Mouse (Mus musculus) ovary, postnatal 14 days (tissue): ENCODE results near the gene Vmn1r47.
"Not testable (repeated sequence)": the region's sequence is repeated elsewhere in the genome, so short reads cannot be mapped to it uniquely, and the experiment has no call there.

Source experiments
- DNase-seq: peaks from one replicate; pipeline ENCODE4 v3.0.0; 2022; ENCODE audit warnings: low spot score

Gene Vmn1r47

GRCm38 (mm10) chr6:90015847-90016246 lies at the start of gene Vmn1r47:
Gene Vmn1r47 (plus strand): TSS chr6:90016147.
- DNase-seq, result not testable (repeated sequence)

GRCm38 (mm10) chr6:89966341-89966740 lies 49.6 kb upstream of the Vmn1r47 start:
- no peak for DNase-seq

DNA sequence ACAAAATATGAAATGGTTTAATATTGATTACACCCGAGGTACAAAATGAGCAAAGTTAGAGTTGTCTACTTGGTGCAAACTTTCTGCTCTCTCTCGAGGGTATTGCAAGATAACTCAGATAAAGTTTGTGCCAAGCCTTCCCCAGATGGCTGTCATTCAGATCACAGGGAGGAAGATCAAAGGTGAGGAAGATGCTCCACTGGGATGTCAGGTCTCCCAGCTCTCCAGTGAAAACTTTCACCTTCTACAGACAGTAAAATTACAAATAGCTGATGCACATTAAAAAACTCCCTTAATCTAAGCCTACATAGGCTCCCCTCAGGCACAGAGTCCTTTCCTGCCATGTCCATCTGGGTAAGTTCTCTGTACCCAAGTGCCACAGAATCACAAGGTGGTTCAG lies 46.9 kb upstream of the Vmn1r47 start, which contains the start of gene Vmn1r46:
Vmn1r46 (plus strand) TSS at position 301 of the 400 bp plus-strand sequence.
- no peak for DNase-seq

GRCm38 (mm10) chr6:89985989-89986388 lies 30.0 kb upstream of the Vmn1r47 start:
- no peak for DNase-seq

DNA sequence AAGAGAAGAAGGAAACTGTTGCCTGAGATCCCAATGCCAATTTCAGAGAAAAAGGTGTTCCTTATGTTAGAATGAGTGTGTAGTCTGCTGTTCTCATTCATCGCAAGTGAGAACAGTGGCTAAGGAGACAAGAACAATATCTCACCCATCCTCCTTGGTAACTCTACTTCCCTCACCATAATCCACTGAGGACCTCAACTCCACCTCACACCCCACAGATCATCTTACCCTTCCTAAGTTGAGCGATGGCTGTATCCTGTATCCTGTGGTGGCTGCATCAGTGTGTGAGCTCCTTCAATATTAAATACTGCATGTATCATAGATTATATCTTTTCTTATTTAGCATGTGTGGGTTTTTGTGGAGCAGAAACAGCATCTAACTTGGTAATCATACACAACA lies 20.8 kb downstream of the Vmn1r47 start, which contains the start of gene Vmn1r48:
Vmn1r48 (minus strand) TSS at position 101 of the 400 bp plus-strand sequence.
- not testable (repeated sequence) for DNase-seq
